Mouse (Mus musculus) layer of hippocampus, adult 9-10 months (tissue): ENCODE results near the gene Cped1.
"Not testable (repeated sequence)": the region's sequence is repeated elsewhere in the genome, so short reads cannot be mapped to it uniquely, and the experiment has no call there.

Source experiments
- DNase-seq: peaks from one replicate; pipeline ENCODE4 v3.0.0; 2022; ENCODE audit warnings: low spot score

Cped1 gene

GRCm38 (mm10) chr6:22086056-22086455, 100.3 kb downstream of the Cped1 start:
- DNase-seq = no peak

GRCm38 (mm10) chr6:22088346-22089064, 102.8 kb downstream of the Cped1 start:
- no peak for DNase-seq

GRCm38 (mm10) chr6:22091773-22092172, 106.1 kb downstream of the Cped1 start:
- no peak for DNase-seq

GRCm38 (mm10) chr6:22093792-22094191, 108.1 kb downstream of the Cped1 start:
- no peak for DNase-seq

- DNase-seq = peak; percentile 63
These were observed 112.0 kb downstream of the Cped1 start for GRCm38 (mm10) chr6:22097709-22098108.

GRCm38 (mm10) chr6:22099832-22100231, 114.1 kb downstream of the Cped1 start:
- no peak for DNase-seq

- no peak for DNase-seq
These were observed 116.2 kb downstream of the Cped1 start for GRCm38 (mm10) chr6:22101939-22102338.

- no peak for DNase-seq
These were observed 117.0 kb downstream of the Cped1 start for GRCm38 (mm10) chr6:22102752-22103151.

- DNase-seq = no peak
These were observed 118.0 kb downstream of the Cped1 start for GRCm38 (mm10) chr6:22103713-22104112.

GRCm38 (mm10) chr6:22104211-22104610, 118.5 kb downstream of the Cped1 start:
- DNase-seq = no peak

- no peak for DNase-seq
These were observed 128.4 kb downstream of the Cped1 start for GRCm38 (mm10) chr6:22114079-22114478.

GRCm38 (mm10) chr6:22116679-22117078, 131.0 kb downstream of the Cped1 start:
- DNase-seq = no peak

GRCm38 (mm10) chr6:22122080-22122479, 136.4 kb downstream of the Cped1 start:
- DNase-seq = peak; percentile 55

- DNase-seq = no peak
These were observed 137.0 kb downstream of the Cped1 start for GRCm38 (mm10) chr6:22122693-22123092.

GRCm38 (mm10) chr6:22123332-22123731, 137.6 kb downstream of the Cped1 start:
- DNase-seq = no peak

GRCm38 (mm10) chr6:22124575-22125330, 139.0 kb downstream of the Cped1 start:
- not testable (repeated sequence) for DNase-seq

- no peak for DNase-seq
These were observed 149.4 kb downstream of the Cped1 start for GRCm38 (mm10) chr6:22135038-22135631.

- no peak for DNase-seq
These were observed 151.1 kb downstream of the Cped1 start for GRCm38 (mm10) chr6:22136805-22137204.

GRCm38 (mm10) chr6:22140786-22141185, 155.1 kb downstream of the Cped1 start:
- DNase-seq = no peak

GRCm38 (mm10) chr6:22147236-22147635, 161.5 kb downstream of the Cped1 start:
- DNase-seq = no peak

GRCm38 (mm10) chr6:22148511-22148910, 162.8 kb downstream of the Cped1 start:
- DNase-seq = no peak

GRCm38 (mm10) chr6:22157461-22157860, 171.7 kb downstream of the Cped1 start:
- no peak for DNase-seq

- no peak for DNase-seq
These were observed 176.2 kb downstream of the Cped1 start for GRCm38 (mm10) chr6:22161944-22162343.
